Mouse (Mus musculus) duodenum, adult 2 months (tissue): ENCODE results near the gene Rbak. TPM values are rescaled to one million over a fixed set of nuclear protein-coding genes. Genes with fewer than 3 reads are reported as not detected.

Source experiments
- polyA plus RNA-seq: library from polyadenylated mRNA; depleted of rRNA; stranded (reverse); fragments of >200 nt; gene quantifications from 2 replicates; pipeline ENCODE4 v1.2.3, GENCODE M21; 2012; ENCODE audit warnings: low replicate concordance; rRNA removed

Gene Rbak
- 0.70 and 1.4 TPM in 2 replicates for polyA plus RNA-seq

DNA sequence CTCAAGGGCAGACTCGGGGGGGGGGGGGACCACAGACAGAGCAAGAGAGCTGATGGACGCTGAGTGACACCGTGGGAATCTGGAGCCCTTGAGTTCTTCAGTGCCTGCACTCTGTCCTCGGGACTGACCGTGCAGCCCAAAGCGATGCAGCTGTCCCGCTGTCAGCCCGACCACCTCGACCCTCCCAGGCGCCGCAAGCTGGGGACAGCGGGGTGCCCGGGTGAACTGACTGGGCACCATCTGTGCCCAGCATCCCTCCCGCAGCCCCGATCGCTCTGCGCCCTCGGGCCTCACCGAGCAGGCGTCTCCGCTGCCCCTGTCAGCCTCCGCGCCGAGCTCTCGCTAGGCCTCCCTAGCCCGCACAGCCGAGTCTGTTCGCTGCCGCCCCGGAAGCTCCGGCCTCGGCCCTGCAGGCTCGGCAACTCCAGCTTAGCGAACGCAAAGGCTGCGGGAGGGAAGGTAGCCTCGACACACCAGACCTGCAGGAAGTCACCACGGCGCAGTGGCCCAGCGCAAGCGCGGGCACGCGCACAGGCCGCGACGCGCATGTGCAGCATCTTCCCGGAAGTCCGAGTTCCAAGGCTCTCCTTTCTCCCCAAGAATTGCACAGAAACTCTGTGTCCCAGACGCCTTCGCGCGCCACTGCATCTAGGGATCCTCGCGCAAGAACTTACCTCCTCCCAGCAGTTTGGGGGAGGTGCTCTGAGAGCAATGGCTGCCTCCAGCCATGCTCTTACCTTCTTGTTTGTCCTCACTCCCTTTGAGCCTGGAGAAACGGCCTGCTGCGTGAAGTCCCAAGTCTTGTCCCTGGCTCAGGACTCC lies at the start of gene Rbak, which contains the start of gene Spdye4b:
TSS of gene Rbak (minus strand) at position 521 of the 822 bp plus-strand sequence.
TSS of gene Spdye4b (plus strand) at position 763 of the 822 bp plus-strand sequence.

DNA sequence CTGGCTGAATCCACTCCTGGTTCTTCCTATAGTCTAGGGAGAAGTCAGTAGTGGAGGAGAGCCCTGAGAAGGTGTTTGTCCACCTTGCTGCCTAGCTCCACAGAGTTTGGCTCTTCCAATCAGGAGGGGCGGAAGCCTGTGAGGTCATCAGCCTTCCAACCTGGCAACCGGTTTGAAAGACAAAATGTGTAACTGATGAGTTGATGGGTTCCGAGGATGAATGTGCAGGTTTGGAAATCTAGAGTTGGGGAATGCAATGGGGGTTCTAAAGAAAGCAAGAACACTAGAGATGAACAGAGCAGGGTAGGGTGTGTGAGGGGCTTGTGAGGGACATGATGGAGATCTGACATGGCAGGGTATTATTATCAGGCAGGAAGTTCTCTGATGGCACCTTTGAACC lies 46.2 kb upstream of the Rbak start, which contains the start of gene Spdye4a:
TSS of gene Spdye4a (minus strand) at position 101 of the 400 bp plus-strand sequence.

DNA sequence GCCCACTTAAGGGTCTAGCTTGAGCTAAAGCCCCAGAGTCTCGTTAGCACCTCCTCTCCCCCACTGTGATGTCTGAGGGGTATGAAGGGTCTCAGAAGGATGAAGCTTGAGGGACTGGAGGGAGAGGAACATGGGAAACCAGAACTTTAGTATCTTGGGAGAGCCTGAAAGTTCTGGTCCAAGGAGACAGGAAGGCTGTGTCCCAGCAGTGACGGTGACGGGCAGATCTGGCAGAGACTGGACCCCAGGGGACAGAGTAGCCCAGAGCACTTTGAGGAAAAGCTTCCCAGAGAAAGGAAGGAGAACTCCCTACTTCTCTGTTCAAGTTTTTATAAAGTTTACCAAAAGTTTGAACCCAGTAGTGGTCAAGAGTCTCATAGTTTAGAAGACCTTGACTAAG lies 33.1 kb downstream of the Rbak start, which contains the start of gene Olfr718-ps1:
TSS of gene Olfr718-ps1 (minus strand) at position 101 of the 400 bp plus-strand sequence.

Other genes starting within 250 kb of the Rbak start
- gene Fscn1, start 220.4 kb downstream of the Rbak start, polyA plus RNA-seq = 9.2 and 14.1 TPM in 2 replicates
- 18.3 and 22.1 TPM in 2 replicates for gene Rnf216, start 67.8 kb downstream of the Rbak start, polyA plus RNA-seq
- not detected in 2 replicates for gene Olfr718-ps1, start 33.2 kb downstream of the Rbak start, polyA plus RNA-seq
- not detected in 2 replicates for gene Spdye4b, start 242 bp upstream of the Rbak start, polyA plus RNA-seq
- gene Spdye4a, start 46.1 kb upstream of the Rbak start, polyA plus RNA-seq = not detected in 2 replicates
- gene Zfp12, start 54.4 kb upstream of the Rbak start, polyA plus RNA-seq = 1.6 and 2.0 TPM in 2 replicates
- 2.8 and 3.0 TPM in 2 replicates for gene Zfp316, start 89.2 kb upstream of the Rbak start, polyA plus RNA-seq
- gene Zfp853, start 112.8 kb upstream of the Rbak start, polyA plus RNA-seq = 0.13 and 0.36 TPM in 2 replicates
- 25.7 and 28.4 TPM in 2 replicates for gene E130309D02Rik, start 134.6 kb upstream of the Rbak start, polyA plus RNA-seq
- gene Zdhhc4, start 148.5 kb upstream of the Rbak start, polyA plus RNA-seq = 41.7 and 49.0 TPM in 2 replicates
- 0.04 and 0.08 TPM in 2 replicates for gene Grid2ip, start 176.6 kb upstream of the Rbak start, polyA plus RNA-seq
- gene Kdelr2, start 223.1 kb upstream of the Rbak start, polyA plus RNA-seq = 173 and 317 TPM in 2 replicates